Mouse (Mus musculus) heart, postnatal 0 days (tissue): Measurements from ENCODE around the gene Clspn. TPM values are rescaled to one million over a fixed set of nuclear protein-coding genes. Genes with fewer than 3 reads are reported as not detected.

Experiments
- ATAC-seq: fragments of 200-750 bp; cut with Nextera tagmentation; 2 replicates; pipeline ENCODE4 v1.8.0; 2017; ENCODE audit warnings: low read depth, moderate number of reproducible peaks, moderate library complexity; ENCODE audit not compliant: insufficient read depth
- DNase-seq: peaks from one replicate; pipeline ENCODE4 v3.0.0-alpha.2; 2016; ENCODE audit warnings: low spot score
- H3K27ac ChIP-seq: fragments of 300-500 bp; sonication (generic); 2 replicates; pipeline ENCODE4 v1.5.1; 2014; ENCODE audit warnings: low read depth, mild to moderate bottlenecking
- H3K27me3 ChIP-seq: fragments of 300-500 bp; sonication (generic); 2 replicates; pipeline ENCODE4 v1.6.1; 2014; ENCODE audit warnings: low read length, mixed read lengths; ENCODE audit not compliant: control insufficient read depth, insufficient read depth
- H3K36me3 ChIP-seq: fragments of 300-500 bp; sonication (generic); replicated peaks from 2 replicates; pipeline ENCODE4 v1.6.1; 2014; ENCODE audit warnings: low read length, mixed read lengths; ENCODE audit not compliant: control insufficient read depth, insufficient read depth
- H3K4me1 ChIP-seq: fragments of 300-500 bp; sonication (generic); 2 replicates; pipeline ENCODE4 v1.6.1; 2014; ENCODE audit warnings: antibody characterized with exemption; ENCODE audit not compliant: control insufficient read depth, insufficient read depth
- H3K4me2 ChIP-seq: fragments of 300-500 bp; sonication (generic); 2 replicates; pipeline ENCODE4 v1.6.1; 2014; ENCODE audit warnings: low read depth, mild to moderate bottlenecking, low read length, moderate library complexity
- H3K4me3 ChIP-seq: fragments of 300-500 bp; sonication (generic); 2 replicates; pipeline ENCODE4 v1.5.1; 2014; ENCODE audit warnings: low read depth, low read length
- H3K9ac ChIP-seq: fragments of 300-500 bp; sonication (generic); replicated peaks from 2 replicates; pipeline ENCODE4 v1.6.1; 2014; ENCODE audit warnings: low read depth, low read length, mixed read lengths
- H3K9me3 ChIP-seq: fragments of 300-500 bp; sonication (generic); replicated peaks from 2 replicates; pipeline ENCODE4 v1.6.1; 2016; ENCODE audit warnings: low read length; ENCODE audit not compliant: control insufficient read depth
- CTCF ChIP-seq: IDR thresholded peaks from 2 replicates; pipeline ENCODE4 v1.5.1; 2016; ENCODE audit warnings: antibody characterized with exemption, control low read depth, low read depth
- EP300 ChIP-seq: IDR thresholded peaks from 2 replicates; pipeline ENCODE4 v1.6.1; 2016; ENCODE audit warnings: antibody characterized with exemption, low read depth
- WGBS: fragments of 180-500 bp; shearing (Covaris S2); extraction: QIAGEN DNeasy Blood & Tissue Kit; methylation state at CpG from one replicate; pipeline ENCODE4 v1.1.7; 2014; 5-methylcytosine and 5-hydroxymethylcytosine counted together
- polyA plus RNA-seq: library from polyadenylated mRNA; unstranded; fragments of >200 nt; fragmentation: Nextera tagmentation; extraction: Ambion mirVana; gene quantifications from 2 replicates; pipeline ENCODE4 v1.2.1, GENCODE M21; 2015
- total RNA-seq: library from RNA; depleted of rRNA; stranded (reverse); fragments of >200 nt; gene quantifications from 2 replicates; pipeline ENCODE4 v1.2.3, GENCODE M21; 2014; ENCODE audit warnings: low replicate concordance

The Clspn gene
- total and polyA plus RNA-seq, 2 experiments from 2014 or later: 6.9 to 7.0 TPM

DNA sequence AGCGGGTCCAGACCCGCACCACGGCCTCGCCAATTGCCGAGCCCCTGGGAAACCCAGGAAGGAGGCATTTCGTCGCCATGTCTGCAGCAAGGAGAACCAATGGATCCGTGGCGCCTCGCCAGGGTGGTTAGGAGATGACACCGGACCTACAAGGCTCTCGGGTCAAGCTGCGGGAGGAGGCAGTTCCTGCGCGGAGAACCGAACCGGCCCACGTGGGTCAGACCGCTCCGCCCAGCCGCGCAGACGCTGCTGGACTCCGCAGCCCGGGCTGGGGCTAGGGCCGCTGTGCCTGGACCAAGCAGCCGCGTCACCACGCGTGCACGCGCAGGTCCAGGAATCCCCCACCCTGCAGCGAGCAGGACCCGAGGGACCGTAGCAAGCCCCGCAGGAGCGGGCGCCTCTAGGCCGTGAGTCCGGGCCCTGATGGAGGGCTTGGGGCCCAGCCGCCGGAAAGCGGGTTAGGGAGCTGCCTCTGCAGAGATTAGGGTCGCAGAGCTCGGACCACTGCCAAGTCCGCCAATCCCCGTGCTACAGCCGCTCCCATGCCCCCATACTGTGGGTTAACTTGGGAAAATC lies 53.0 kb downstream of the Clspn start, which contains the start of gene 5730409E04Rik:
Gene 5730409E04Rik (plus strand): TSS at position 213 of the 576 bp plus-strand sequence.
- Histone ChIP-seq H3K27ac (peak within 1 kb of the TSS; percentile 15; the same call in 1 of the 2 replicates), H3K4me3 (peak within 1 kb of the TSS; percentile 62), H3K9me3 (no peaks in the 10 kb centered on the region), H3K27me3 (no peaks in the 10 kb centered on the region), H3K9ac (peak within 1 kb of the TSS; percentile 70), H3K36me3 (no peaks in the 10 kb centered on the region), H3K4me2 (peak within 1 kb of the TSS; percentile 62), H3K4me1 (no peaks in the 10 kb centered on the region)
- WGBS: under 1% methylated on average over 48 of the region's 48 CpGs
- peak; percentile 85 for ATAC-seq
- DNase-seq: peak; percentile 55
- TF ChIP-seq CTCF (no peak), EP300 (no peak)

DNA sequence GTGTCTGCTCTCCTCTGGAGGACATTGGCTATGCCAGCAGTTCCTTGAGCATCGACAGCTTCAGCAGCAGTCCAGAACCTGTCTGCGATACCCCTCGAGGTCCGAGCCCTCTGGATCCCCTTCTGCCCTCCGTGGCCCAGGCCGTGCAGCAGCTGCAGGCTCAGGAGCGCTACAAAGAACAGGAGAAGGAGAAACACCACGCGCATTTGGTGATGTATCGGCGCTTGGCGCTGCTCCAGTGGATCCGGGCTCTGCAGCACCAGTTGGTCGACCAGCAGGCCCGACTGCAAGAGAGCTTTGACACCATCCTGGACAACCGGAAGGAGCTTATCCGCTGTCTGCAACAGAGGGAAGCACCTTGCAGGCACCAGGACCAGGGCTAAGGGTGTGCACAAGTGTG lies 55.3 kb downstream of the Clspn start:
- Histone ChIP-seq H3K4me3 (no peak overlapping the region), H3K27me3 (no peaks in the 10 kb centered on the region), H3K27ac (no peak overlapping the region), H3K36me3 (no peaks in the 10 kb centered on the region), H3K4me1 (no peaks in the 10 kb centered on the region), H3K4me2 (no peak overlapping the region), H3K9ac (no peak overlapping the region), H3K9me3 (no peaks in the 10 kb centered on the region)
- ATAC-seq (no peak), DNase-seq (no peak)
- no peak for TF ChIP-seq CTCF
- no peak for TF ChIP-seq EP300
- WGBS: 89% methylated on average over 17 of the region's 17 CpGs

DNA sequence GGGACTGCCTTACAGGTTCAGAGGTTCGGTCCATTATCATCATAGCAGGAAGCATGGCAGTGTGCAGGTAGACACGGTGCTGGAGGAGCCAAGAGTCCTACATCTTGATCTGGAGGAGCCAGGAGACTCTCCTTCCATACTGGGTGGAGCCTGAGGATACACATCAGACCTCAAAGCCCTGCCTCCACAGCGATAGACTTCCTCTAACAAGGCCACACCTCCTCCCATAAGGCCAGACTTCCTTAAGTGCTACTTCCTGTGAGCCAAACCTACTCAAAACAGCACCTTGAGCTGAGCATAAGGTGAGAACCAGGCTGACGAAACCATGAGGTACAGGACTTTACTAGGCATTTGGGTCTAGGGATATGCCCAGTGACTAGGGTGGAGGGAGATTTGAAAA lies 59.6 kb downstream of the Clspn start:
- H3K4me3 ChIP-seq: no peak overlapping the region
- no peaks in the 10 kb centered on the region for H3K36me3 ChIP-seq
- WGBS: 75% methylated on average over 4 of the region's 4 CpGs
- H3K4me2 ChIP-seq: no peak overlapping the region
- H3K27me3 ChIP-seq: peaks cover 25% of the 10 kb centered on the region
- H3K9me3 ChIP-seq: no peaks in the 10 kb centered on the region
- TF ChIP-seq CTCF (no peak), EP300 (no peak)
- DNase-seq (no peak), ATAC-seq (no peak)
- H3K27ac ChIP-seq: no peak overlapping the region
- H3K4me1 ChIP-seq: no peaks in the 10 kb centered on the region
- no peak overlapping the region for H3K9ac ChIP-seq

DNA sequence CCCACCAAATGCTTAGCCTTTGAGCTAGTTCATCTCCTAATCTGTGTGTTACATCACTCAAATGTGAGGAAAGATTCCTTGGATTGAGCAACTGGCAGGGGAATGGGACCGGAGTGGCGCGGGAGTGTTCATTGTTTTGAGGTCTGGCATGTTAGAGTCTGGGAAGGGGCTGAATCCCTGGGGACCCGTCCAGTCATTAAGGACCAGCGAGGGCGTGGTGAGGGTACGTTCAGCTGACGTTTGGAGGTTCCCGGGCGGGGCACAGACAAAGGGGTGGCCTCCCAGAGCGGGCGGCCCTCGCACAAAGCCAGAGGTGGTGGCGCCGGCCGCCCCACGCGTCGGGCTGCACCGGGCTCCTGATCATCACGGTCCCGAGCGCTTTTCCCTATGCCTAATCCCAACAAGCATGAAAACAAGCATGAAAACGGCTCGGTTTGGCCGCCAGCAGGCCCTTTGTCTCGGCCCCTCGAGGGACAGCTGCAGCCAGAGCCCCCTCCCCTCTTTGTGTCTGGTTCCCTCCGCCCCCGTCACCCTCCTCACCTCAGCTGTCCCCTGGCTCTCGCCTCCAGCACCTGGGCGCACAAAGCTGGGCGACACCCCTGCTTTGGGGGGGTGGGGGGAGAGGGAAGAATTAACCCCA lies 63.1 kb downstream of the Clspn start:
- WGBS: 3% methylated on average over 31 of the region's 33 CpGs
- Histone ChIP-seq H3K4me3 (peak overlapping the region; percentile 25), H3K4me2 (peak overlapping the region; percentile 51), H3K9me3 (no peaks in the 10 kb centered on the region), H3K27ac (no peak overlapping the region), H3K36me3 (no peaks in the 10 kb centered on the region), H3K4me1 (no peaks in the 10 kb centered on the region), H3K9ac (no peak overlapping the region), H3K27me3 (peaks cover 30% of the 10 kb centered on the region)
- ATAC-seq (no peak), DNase-seq (no peak)
- no peak for TF ChIP-seq CTCF
- no peak for TF ChIP-seq EP300

DNA sequence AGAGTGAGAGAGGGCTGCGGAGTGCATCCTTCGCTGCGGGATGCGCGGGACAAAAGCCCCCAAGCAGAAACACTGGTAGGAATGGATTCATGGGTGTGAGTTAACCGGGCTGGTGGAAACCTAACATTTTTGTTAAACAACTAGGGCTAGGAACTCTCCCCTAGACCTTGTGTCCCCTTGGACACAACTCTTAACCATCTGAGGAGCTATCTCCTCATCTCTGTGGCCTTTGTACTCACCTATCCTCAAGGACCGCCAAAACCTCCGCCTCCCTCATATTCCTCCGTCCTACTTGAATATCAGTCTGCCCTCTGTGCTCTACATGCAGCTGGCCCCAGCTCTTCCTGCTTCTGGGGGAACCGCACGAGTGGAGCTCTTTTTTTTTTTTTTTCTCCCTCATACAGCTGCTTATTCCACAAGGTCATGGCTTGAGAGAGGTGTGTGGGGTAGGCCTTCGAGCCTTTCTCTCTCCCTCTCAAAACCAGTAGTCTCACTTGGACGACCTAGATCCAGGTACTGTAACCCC lies 63.7 kb downstream of the Clspn start:
- H3K4me3 ChIP-seq: peak overlapping the region; percentile 25

More for the DNA sequence above, 63.7 kb downstream of the Clspn start:
- Histone ChIP-seq H3K36me3 (no peaks in the 10 kb centered on the region), H3K27me3 (peaks cover 30% of the 10 kb centered on the region), H3K9ac (no peak overlapping the region), H3K9me3 (no peaks in the 10 kb centered on the region), H3K27ac (no peak overlapping the region), H3K4me2 (peak overlapping the region; percentile 51; the same call in 1 of the 2 replicates), H3K4me1 (no peaks in the 10 kb centered on the region)
- 30% methylated on average over 13 of the region's 13 CpGs for whole genome bisulfite sequencing
- TF ChIP-seq EP300 (no peak), CTCF (no peak)
- no peak for ATAC-seq
- DNase-seq: no peak
